In the genomic region with DNA sequence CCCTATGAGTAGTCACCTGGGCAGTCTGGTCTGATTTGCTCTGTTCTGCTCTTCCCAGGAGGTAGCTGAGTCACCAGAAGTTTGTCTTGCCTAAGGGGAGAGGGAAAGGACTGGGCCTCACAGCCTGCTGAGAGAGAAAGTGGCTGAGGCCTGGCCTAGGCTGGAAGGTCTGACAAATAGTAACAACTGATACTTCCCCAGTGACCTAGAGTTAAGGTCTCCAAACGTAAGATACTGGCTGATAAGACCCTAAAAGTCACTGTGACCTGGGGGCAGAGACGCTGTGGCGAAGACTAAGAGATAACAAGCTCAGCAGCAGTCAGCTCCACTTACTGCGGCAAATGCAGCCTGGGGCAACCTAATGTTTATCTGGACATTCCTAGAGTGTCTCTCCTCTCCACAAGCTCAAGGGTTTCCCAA, we compare ENCODE assay signal across 18 mouse cellular contexts. TPM values are rescaled to one million over a fixed set of nuclear protein-coding genes. Genes with fewer than 3 reads are reported as not detected.
DNase-seq lines count a peak whose midpoint lies in the region; ATAC-seq lines count a peak whose summit lies in the region.
"Had no signal": no experiment of that assay in that cellular context is flagged by ENCODE, and none has a peak within 500 bp of the region (broad histone marks: within the 10 kb centered on the region; RNA-seq: fewer than 3 reads in every experiment).

No protein-coding gene starts in this region.

- DNase-seq in heart, adult 8-10 months (ENCODE audit: low spot score): no peak
- peak; percentile 15 for DNase-seq in urinary bladder, postnatal 14 days (ENCODE audit: low spot score)
- DNase-seq in urinary bladder, adult 2 months (ENCODE audit: low spot score): no peak
- DNase-seq in cerebellum, adult 18-20 months: no peak
- DNase-seq: adrenal gland, adult 2 months; forebrain, postnatal 0 days; gastrocnemius, postnatal 36 days; layer of hippocampus, postnatal 36 days; lung, postnatal 4 days; right cerebral cortex, postnatal 14 days; thymus, postnatal 25 days had no signal

- H3K27ac ChIP-seq in heart, embryonic 14.5 days (replicated peaks in 1 of 2; ENCODE audit: control insufficient read depth in 1 of 2, insufficient read depth in 1 of 2, low read depth in 2 of 2, low read length in 2 of 2): peak overlapping the region; percentile 83 to 91
- H3K27ac ChIP-seq in liver, embryonic 12.5 days: peak overlapping the region; percentile 79
- no peak overlapping the region for H3K27ac ChIP-seq in forebrain, embryonic 16.5 days (ENCODE audit: low read length)
- H3K27ac ChIP-seq: limb, embryonic 13.5 days had no signal

- peak overlapping the region; percentile 44 for H3K4me2 ChIP-seq in heart, embryonic 14.5 days (ENCODE audit: low read length)
- peak overlapping the region; percentile 54 for H3K4me2 ChIP-seq in liver, embryonic 12.5 days
- H3K4me2 ChIP-seq in forebrain, embryonic 16.5 days (ENCODE audit: low read length): no peak overlapping the region
- H3K4me2 ChIP-seq: limb, embryonic 13.5 days had no signal

- peaks cover 9 to 50% of the 10 kb centered on the region in 2 experiments for H3K4me1 ChIP-seq in heart, embryonic 14.5 days (ENCODE audit: control insufficient read depth in 2 of 2, insufficient read depth in 2 of 2, low read length in 2 of 2)
- peaks cover 28% of the 10 kb centered on the region for H3K4me1 ChIP-seq in liver, embryonic 12.5 days
- no peaks in the 10 kb centered on the region for H3K4me1 ChIP-seq in forebrain, embryonic 16.5 days (replicated peaks; ENCODE audit: control insufficient read depth, insufficient read depth, low read length)

- ATAC-seq in heart, embryonic 14.5 days (ENCODE audit: insufficient number of reproducible peaks, insufficient read depth, low FRiP score, low read depth): 0 out of 2 replicates have a peak, but pooled peaks have one; percentile 54
- peak; percentile 90 for ATAC-seq in liver, embryonic 12.5 days
- ATAC-seq in forebrain, embryonic 16.5 days: no peak
- ATAC-seq: CD4-positive, CD25-positive, alpha-beta regulatory T cell, adult 4 months; forebrain, postnatal 0 days; hindbrain, embryonic 16.5 days; midbrain, embryonic 16.5 days had no signal

- no peak overlapping the region for H3K4me3 ChIP-seq in heart, embryonic 14.5 days (ENCODE audit: control insufficient read depth in 1 of 2, insufficient read depth in 1 of 2, low read depth in 1 of 2, low read length in 2 of 2)
- H3K4me3 ChIP-seq in liver, embryonic 12.5 days: no peak overlapping the region
- no peak overlapping the region for H3K4me3 ChIP-seq in forebrain, embryonic 16.5 days (replicated peaks; ENCODE audit: low read length)
- H3K4me3 ChIP-seq: limb, embryonic 13.5 days had no signal

- no peaks in the 10 kb centered on the region for H3K9me3 ChIP-seq in heart, embryonic 14.5 days (ENCODE audit: control insufficient read depth, low read length)
- H3K9me3 ChIP-seq in liver, embryonic 12.5 days (replicated peaks): no peaks in the 10 kb centered on the region
- no peaks in the 10 kb centered on the region for H3K9me3 ChIP-seq in forebrain, embryonic 16.5 days (ENCODE audit: control insufficient read depth, low read length)

- no peaks in the 10 kb centered on the region for H3K27me3 ChIP-seq in heart, embryonic 14.5 days (ENCODE audit: control insufficient read depth, insufficient read depth, low read length)
- H3K27me3 ChIP-seq in liver, embryonic 12.5 days (replicated peaks): no peaks in the 10 kb centered on the region
- no peaks in the 10 kb centered on the region for H3K27me3 ChIP-seq in forebrain, embryonic 16.5 days (replicated peaks; ENCODE audit: control insufficient read depth, insufficient read depth, low read length)
- H3K27me3 ChIP-seq: limb, embryonic 13.5 days had no signal

- no peaks in the 10 kb centered on the region for H3K36me3 ChIP-seq in heart, embryonic 14.5 days (ENCODE audit: control insufficient read depth, insufficient read depth, low read length)
- H3K36me3 ChIP-seq in liver, embryonic 12.5 days: no peaks in the 10 kb centered on the region
- H3K36me3 ChIP-seq in forebrain, embryonic 16.5 days (ENCODE audit: control insufficient read depth, insufficient read depth): no peaks in the 10 kb centered on the region

- peak overlapping the region; percentile 41 for H3K9ac ChIP-seq in heart, embryonic 14.5 days (ENCODE audit: low read length)
- H3K9ac ChIP-seq in liver, embryonic 12.5 days: 0 out of 2 replicates have a peak overlapping the region, but pooled peaks have one; percentile 12
- no peak overlapping the region for H3K9ac ChIP-seq in forebrain, embryonic 16.5 days (replicated peaks; ENCODE audit: low read depth, low read length)
- H3K9ac ChIP-seq: forebrain, postnatal 0 days; limb, embryonic 13.5 days had no signal

- 6% methylated on average over 4 of the region's 4 CpGs for WGBS in heart, embryonic 14.5 days
- 8% methylated on average over 4 of the region's 4 CpGs for WGBS in liver, embryonic 12.5 days (ENCODE audit: insufficient replicate concordance)
- WGBS in forebrain, embryonic 16.5 days: 87% methylated on average over 4 of the region's 4 CpGs

RNA-seq across cellular contexts. Expression of gene Arhgap35, which starts 13.1 kb away (rescaled TPM):
- 16.7 and 18.0 TPM in 2 replicates for polyA plus RNA-seq in heart, embryonic 14.5 days (2014; fragmentation: Nextera tagmentation; extraction: Ambion mirVana)
- total RNA-seq in heart, adult 8-10 months (2022): 10 to 100 TPM; 30.2 to 38.1 (median 35.6) TPM
- polyA plus RNA-seq in urinary bladder, adult 2 months (2012; rRNA removed): 17.8 and 24.8 TPM in 2 replicates
- polyA plus RNA-seq in liver, embryonic 12.5 days (2016; fragmentation: Nextera tagmentation; extraction: Ambion mirVana): 4.4 and 4.7 TPM in 2 replicates
- 41.2 and 41.5 TPM in 2 replicates for polyA plus RNA-seq in forebrain, embryonic 16.5 days (2015; fragmentation: Nextera tagmentation; extraction: Ambion mirVana)
